Mouse (Mus musculus) ZHBTc4 (cell line): Measurements from ENCODE around the gene Ddx41.
"Not testable (repeated sequence)": the region's sequence is repeated elsewhere in the genome, so short reads cannot be mapped to it uniquely, and the experiment has no call there.

Experiments used
- DNase-seq: peaks from one replicate; pipeline ENCODE4 v3.0.0-alpha.2; 2011; ENCODE audit warnings: low read depth, low spot score

The Ddx41 gene

DNA sequence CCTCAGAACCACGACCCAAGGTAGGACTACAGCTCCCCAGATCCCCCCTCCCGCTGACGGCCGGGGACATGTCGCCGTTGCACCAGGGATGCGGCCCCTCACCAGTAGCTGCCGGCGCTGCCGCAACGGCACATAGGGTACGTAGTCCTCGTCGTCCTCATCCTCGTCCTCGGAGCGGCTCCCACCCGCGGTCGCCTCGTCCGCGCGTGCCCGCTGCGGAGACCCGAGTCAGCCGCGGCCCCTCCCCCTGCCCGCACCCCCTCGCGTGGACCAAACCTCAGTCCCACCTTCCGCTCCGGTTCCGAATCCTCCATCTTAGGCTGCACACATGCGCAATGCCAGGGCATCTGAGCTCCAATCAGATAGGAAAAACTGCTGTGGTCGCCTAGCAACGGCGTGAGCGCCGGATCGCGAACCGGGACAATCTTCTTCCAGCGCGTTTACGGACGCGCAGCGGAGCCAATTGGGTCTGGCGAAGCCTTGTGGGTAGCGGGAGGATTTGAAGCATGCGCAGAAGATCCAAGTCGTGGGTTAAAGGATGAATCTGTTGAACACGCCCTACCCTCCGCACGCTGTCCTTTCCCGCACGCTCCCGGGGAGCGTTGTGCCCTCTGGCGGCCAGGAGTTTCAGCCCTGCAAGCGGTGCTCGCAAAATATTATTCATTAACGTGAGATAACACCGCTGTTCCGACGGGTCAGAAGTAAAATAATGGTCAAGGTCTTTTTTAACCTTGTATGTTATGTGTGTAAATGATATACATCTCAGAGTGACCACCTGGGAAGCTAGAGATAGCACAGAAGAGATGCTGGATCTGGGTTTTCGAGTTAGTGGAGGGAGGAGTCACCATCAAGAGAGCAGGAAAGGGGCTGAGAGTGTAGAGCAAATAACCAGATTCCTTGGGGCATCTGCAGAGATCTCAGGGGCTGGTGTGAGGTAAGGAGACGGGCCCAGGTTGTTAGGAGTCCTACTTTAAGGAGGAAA, at the start of gene Ddx41:
Ddx41 (minus strand) TSS at position 465 of the 982 bp plus-strand sequence.
- peak; percentile 100 for DNase-seq

GRCm38 (mm10) chr13:55578086-55578485, 41.6 kb upstream of the Ddx41 start:
- no peak for DNase-seq

GRCm38 (mm10) chr13:55576872-55577271, 40.4 kb upstream of the Ddx41 start:
- DNase-seq: not testable (repeated sequence)

GRCm38 (mm10) chr13:55575932-55576331, 39.5 kb upstream of the Ddx41 start:
- DNase-seq: peak; percentile 79

GRCm38 (mm10) chr13:55574321-55574720, 37.9 kb upstream of the Ddx41 start:
- no peak for DNase-seq

- DNase-seq: no peak
These were observed 37.0 kb upstream of the Ddx41 start, which contains the start of gene Tmed9 for GRCm38 (mm10) chr13:55573432-55573831. Gene Tmed9 (plus strand): TSS chr13:55573732.

- DNase-seq: no peak
These were observed 35.5 kb upstream of the Ddx41 start for GRCm38 (mm10) chr13:55571977-55572376.

DNA sequence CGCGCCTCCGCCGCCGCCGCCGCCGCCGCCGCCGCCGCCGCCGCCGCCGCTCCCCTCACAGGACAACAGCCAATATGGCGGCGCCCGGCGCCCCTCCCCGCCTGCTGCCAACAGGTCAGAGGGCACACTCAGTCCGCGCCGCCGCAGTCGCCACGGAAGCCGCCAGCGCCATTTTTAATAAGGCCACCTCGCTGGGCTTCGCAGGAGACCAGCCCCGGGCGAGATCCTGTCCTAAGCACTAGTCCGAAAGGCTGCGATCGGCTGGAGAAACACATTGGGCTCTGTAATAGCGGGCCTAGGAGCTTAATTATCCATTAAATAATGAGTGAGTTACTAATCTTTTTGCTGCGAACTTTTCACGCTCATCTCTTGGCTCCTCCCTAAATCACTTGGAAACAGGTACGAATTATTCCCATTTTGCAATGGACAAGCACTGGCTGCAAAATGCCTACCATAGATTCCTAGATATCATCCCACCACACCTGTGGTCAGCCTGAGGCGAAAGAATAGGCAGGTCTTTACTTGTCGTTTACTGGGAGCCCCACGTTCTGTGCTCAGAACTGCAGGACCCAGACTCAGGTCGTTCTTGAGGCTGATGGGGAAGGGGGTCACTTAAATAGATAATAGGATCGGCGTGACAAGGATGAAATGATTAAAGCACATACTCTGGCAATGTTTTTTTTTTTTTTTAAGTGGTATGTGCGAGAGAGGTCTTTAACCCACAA, 34.7 kb upstream of the Ddx41 start, which contains the start of gene Fam193b:
Fam193b (minus strand) TSS at position 94 of the 725 bp plus-strand sequence.
- peak; percentile 97 for DNase-seq

GRCm38 (mm10) chr13:55570286-55570973, 34.0 kb upstream of the Ddx41 start:
- peak; percentile 57 for DNase-seq

DNA sequence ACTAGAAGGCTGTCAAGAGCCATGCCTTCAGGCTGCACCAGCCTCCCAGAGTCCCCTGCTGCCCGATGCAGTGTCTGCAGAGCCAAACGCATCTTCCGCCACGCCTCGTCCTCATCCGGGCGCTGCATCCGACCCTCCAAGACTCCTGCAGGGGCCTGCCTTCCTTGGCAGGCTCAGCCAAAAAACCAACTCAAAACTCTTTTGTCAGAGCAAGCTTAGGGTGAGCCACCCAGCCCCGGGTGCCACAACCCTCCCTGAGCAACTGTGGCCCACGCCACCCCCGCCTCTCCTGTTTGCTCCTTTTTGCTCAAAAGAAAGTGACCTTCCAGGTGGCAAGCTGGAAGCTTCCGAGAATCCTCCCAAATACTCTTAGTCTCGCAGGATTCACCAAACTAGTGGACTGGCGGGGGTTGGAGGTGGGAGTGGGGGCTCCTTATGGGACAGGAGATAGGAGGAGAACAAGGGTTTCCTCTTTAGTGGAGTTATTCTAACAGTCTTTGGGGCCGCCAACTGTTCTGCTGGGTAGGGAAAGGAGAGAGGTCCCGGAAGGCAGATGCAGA, 33.3 kb upstream of the Ddx41 start:
- DNase-seq: peak; percentile 46

DNA sequence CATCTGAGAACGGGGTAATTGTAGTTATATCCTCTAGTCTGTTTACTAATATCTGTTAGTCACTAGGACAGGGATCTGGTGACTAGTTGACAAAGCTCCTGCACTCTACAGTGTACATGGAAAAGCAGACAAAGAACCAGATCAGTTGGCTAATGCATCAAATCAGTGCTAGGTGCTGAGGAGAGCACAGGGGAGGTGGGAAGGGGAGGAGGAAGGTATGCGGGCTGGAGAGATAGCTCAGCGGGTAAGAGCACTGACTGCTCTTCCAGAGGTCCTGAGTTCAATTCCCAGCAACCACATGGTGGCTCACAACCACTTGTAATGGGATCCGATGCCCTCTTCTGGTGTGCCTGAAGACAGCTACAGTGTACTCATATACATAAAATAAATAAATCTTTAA, 32.1 kb upstream of the Ddx41 start:
- not testable (repeated sequence) for DNase-seq

- DNase-seq: no peak
These were observed 31.5 kb upstream of the Ddx41 start for GRCm38 (mm10) chr13:55567949-55568348.

DNA sequence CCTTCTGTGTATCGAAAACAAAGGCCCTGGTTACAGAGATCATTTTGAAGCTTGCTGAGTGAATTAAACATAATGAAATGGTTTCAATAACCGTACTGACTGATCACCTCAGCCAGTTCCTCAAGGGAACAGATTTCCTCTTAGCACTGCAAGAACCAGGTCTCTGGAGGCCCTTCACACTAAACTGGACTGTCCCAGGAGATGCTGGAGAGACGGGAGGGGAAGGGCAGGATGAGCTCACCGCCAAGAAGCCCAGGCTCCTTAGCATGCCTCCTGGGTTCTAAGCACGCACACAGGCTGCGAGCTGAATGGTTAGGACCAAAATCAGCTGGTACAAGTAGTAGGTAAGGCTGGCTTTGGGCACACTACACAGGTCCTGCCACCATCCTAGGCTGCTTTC, 30.5 kb upstream of the Ddx41 start:
- DNase-seq: no peak

DNA sequence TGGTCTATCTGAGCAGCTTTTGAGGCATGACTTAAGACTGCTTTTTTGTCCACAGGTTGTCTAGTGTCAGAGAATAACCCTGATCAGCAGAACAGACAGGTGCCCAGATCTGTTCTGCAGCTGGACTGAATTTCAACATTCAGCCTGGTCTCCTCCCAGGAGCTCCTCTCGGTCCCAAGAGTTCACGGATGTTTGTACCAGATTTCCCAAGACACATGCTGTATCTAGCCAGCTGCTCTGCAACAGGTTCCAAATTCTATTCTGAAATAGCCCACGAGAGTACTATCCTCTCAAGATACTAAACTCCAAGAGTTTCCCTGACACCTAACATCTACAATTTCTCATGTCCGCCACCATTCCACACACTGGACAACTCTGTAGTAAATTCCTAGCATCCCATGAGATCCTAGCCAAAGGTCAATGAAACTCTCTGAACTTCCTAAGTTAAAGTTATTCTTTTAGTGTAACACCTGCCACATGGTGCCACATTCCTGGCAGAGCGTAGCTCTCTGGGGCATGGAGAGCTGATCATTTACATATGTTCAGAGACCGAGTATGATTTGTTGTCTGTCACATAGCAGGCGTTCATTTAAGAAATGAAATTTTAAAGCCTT, 26.9 kb upstream of the Ddx41 start:
- no peak for DNase-seq

- DNase-seq: no peak
These were observed 21.0 kb upstream of the Ddx41 start for GRCm38 (mm10) chr13:55557499-55557898.

- DNase-seq: no peak
These were observed 19.5 kb upstream of the Ddx41 start for GRCm38 (mm10) chr13:55555921-55556320.

GRCm38 (mm10) chr13:55549061-55549460, 12.6 kb upstream of the Ddx41 start:
- DNase-seq: no peak

DNA sequence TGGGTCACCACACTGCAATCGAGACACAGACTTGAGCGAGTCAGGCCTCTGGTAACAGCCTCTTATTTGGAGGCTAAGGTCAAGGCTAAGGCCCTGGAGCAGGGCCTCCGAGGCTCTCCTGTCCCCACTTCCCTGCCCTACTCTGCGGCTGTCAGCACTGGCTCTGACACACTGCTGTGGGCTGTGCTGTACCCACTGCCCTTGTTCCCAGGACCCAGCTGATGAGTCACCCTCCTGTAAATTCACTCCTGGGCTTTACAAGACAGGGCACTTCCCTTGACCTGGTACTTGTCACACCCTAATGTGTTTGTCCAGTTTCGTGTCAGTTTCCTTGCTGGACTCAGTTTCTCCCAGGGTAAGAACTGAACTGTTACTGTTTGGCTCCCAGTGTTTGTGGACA, 12.0 kb upstream of the Ddx41 start:
- DNase-seq: no peak

DNA sequence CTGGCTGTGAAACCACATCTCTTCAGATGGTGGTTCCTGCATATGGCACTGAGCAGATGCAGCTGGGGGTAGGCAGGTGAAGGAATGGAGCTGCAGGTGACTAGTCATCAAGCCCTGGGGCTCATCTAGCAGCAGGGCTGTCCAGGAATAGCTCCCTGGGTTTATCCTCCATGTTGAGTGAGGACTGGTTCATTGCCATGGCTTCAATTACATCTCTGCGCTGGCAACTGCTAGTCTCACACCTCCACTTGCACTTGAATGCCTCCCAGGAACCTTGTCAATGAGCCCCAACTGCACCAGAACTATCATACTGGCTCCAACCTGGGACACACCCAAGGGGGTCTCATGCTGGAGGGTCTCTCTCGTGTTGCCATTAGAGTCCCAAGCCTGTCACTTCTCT, 11.5 kb upstream of the Ddx41 start:
- DNase-seq: no peak

- no peak for DNase-seq
These were observed 8.3 kb upstream of the Ddx41 start for GRCm38 (mm10) chr13:55544792-55545191.

DNA sequence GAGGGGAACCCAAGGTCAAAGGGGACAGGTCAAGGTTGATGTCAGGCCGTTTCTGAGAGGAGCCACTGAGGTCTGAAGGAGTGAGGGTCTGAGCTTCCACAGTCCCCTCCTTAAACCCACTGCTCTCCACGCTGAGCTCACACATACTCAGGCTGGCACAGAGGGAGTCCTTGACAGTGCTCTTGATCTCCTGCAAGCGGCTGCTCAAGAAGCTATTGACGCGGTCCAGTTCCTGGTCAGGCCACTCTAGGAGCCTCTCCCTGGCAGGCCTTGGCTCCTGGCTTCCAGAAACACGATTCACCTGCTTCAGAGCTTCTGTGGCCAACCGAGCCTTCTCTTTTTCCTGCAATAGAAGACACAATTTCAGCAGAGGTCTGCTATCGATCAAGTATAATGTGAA, 7.0 kb upstream of the Ddx41 start:
- DNase-seq: no peak
